Mouse (Mus musculus): ENCODE results near the gene Ube3b. TPM values are rescaled to one million over a fixed set of nuclear protein-coding genes. Genes with fewer than 3 reads are reported as not detected.

Gene Ube3b
- polyA plus RNA-seq, 1 experiment: 76.1 TPM

DNA sequence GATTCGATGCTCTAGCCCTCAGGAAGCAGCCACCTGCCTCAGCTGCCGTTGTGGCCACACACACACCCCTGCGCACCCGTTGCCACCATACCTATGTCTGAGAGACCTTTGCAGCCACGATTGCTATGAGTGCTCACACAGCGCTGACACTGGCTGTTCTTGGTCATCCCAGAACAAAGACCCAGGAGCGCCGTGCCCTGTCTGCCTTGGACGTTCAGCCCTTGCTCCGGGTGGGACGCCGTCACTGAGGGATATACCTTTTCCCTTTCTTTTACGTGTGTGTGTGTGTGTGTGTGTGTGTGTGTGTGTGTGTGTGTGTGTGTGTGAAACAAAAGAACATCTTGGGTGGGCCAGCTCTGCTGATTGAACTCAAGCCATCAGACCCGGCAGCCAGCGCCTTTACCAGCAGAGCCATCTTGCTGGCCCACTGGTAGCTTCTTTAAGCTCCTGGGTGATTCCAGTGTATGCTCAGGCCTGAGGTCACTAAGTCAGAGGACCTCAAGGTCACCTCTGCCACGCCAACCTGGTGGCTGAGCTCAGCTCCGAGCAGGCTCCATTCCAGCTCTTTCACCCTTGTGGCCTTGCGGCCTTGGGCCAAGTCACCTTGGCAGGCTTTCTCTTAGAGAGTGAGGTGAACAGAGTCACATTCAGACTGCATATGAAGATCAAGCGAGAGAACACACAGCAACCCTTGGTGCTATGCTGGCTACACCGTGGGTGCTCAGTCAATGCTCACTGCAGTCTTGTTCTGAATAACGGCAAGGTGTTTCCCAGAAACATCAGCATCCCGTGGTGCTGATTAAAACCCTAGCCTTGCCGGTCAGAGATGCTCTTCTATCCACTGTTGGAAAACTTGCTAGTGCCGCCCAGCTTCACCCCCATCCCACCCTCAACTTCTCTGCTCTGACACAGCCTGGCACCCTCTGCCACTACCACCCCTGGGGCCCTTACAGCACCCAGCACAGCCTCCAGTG, 81.9 kb downstream of the Ube3b start:
- TF ChIP-seq POLR2A (IDR thresholded peaks at IDR 0.05; ENCODE audit: low read depth, low read length): no peak
- no peak for TF ChIP-seq CTCF (IDR thresholded peaks at IDR 0.05; ENCODE audit: extremely low read depth, insufficient read length, insufficient replicate concordance, low read depth, low read length)
- H3K4me1 ChIP-seq (ENCODE audit: control insufficient read depth, insufficient read depth, insufficient read length, low read length): no peaks in the 10 kb centered on the region
- no peak overlapping the region for H3K4me3 ChIP-seq (ENCODE audit: low read depth, low read length)
- no peak overlapping the region for H3K27ac ChIP-seq (ENCODE audit: insufficient read depth, low read depth, low read length)
- no peaks in the 10 kb centered on the region for H3K27me3 ChIP-seq (ENCODE audit: control insufficient read depth, insufficient read depth, low read length)
- 85% methylated on average over 24 of the region's 24 CpGs for WGBS
- no peaks in the 10 kb centered on the region for H3K36me3 ChIP-seq (ENCODE audit: control insufficient read depth, insufficient read depth, low read length)

DNA sequence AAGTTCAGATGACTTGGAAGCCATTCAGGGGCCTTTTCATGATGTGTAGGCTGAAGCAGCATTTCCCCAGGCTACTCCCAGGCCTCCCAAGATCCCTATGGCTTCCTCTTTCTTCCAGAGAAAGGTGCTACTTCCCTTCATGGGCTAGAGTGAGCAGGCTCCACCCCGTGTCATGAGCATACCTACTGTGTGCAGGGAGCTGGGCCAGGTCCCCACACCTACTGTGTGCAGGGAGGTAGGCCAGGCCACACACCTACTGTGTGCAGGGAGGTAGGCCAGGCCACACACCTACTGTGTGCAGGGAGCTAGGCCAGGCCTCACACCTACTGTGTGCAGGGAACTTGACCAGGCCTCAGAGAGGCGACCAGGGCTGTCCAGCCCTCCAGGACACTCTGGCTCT, 84.2 kb downstream of the Ube3b start:
- Histone ChIP-seq H3K4me3 (ENCODE audit: low read depth, low read length) (no peak overlapping the region), H3K27me3 (ENCODE audit: control insufficient read depth, insufficient read depth, low read length) (no peaks in the 10 kb centered on the region), H3K36me3 (ENCODE audit: control insufficient read depth, insufficient read depth, low read length) (no peaks in the 10 kb centered on the region), H3K4me1 (ENCODE audit: control insufficient read depth, insufficient read depth, insufficient read length, low read length) (no peaks in the 10 kb centered on the region), H3K27ac (ENCODE audit: insufficient read depth, low read depth, low read length) (no peak overlapping the region)
- no peak for TF ChIP-seq POLR2A (IDR thresholded peaks at IDR 0.05; ENCODE audit: low read depth, low read length)
- no peak for TF ChIP-seq CTCF (IDR thresholded peaks at IDR 0.05; ENCODE audit: extremely low read depth, insufficient read length, insufficient replicate concordance, low read depth, low read length)
- WGBS: 83% methylated on average over 2 of the region's 2 CpGs

DNA sequence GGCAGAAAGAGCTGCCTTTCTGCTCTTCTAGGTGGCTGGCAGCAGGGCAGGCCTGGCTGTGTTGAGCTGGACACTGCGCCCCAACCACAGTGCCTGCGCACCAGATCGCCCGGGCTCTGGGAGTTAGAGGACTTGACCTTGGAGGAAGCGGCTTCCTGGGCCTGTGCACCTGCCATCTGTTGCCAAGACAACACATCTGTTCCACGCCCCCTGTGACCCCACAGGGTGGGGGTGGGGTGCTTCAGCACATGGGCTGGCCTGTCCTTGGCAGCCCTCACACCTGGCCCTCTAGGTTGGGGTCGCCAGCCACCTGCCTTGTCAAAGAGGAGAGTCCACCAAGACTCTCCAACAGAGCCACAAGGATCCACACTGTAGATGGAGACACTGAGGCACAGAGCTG, 85.2 kb downstream of the Ube3b start:
- TF ChIP-seq POLR2A (IDR thresholded peaks at IDR 0.05; ENCODE audit: low read depth, low read length): no peak
- TF ChIP-seq CTCF (IDR thresholded peaks at IDR 0.05; ENCODE audit: extremely low read depth, insufficient read length, insufficient replicate concordance, low read depth, low read length): no peak
- no peak overlapping the region for H3K27ac ChIP-seq (ENCODE audit: insufficient read depth, low read depth, low read length)
- no peaks in the 10 kb centered on the region for H3K36me3 ChIP-seq (ENCODE audit: control insufficient read depth, insufficient read depth, low read length)
- no peak overlapping the region for H3K4me3 ChIP-seq (ENCODE audit: low read depth, low read length)
- H3K4me1 ChIP-seq (ENCODE audit: control insufficient read depth, insufficient read depth, insufficient read length, low read length): no peaks in the 10 kb centered on the region
- WGBS: 67% methylated on average over 7 of the region's 7 CpGs
- H3K27me3 ChIP-seq (ENCODE audit: control insufficient read depth, insufficient read depth, low read length): no peaks in the 10 kb centered on the region

DNA sequence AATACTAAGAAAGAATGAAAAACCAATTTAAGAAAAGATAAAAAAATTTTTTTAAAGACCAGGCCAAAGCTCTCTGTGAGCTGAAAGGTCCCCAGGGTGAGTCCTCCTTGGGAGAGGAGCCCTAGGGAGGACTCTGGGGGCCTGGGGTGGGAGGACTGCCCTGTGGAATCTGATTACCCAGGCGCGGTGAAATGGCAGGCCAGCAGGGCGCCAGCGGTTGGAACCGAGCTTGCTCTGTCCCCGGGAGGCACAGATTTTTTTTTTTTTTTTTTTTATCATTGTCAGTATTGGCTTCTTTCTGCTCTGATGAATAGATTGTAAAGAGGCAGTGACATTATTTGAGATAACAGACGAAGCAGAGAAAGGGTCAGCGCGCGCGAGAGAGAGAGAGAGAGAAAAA, 86.6 kb downstream of the Ube3b start:
- no peaks in the 10 kb centered on the region for H3K27me3 ChIP-seq (ENCODE audit: control insufficient read depth, insufficient read depth, low read length)
- WGBS: 11% methylated on average over 11 of the region's 11 CpGs
- H3K36me3 ChIP-seq (ENCODE audit: control insufficient read depth, insufficient read depth, low read length): no peaks in the 10 kb centered on the region
- no peak overlapping the region for H3K27ac ChIP-seq (ENCODE audit: insufficient read depth, low read depth, low read length)
- TF ChIP-seq CTCF (IDR thresholded peaks at IDR 0.05; ENCODE audit: extremely low read depth, insufficient read length, insufficient replicate concordance, low read depth, low read length): no peak
- no peak for TF ChIP-seq POLR2A (IDR thresholded peaks at IDR 0.05; ENCODE audit: low read depth, low read length)
- no peak overlapping the region for H3K4me3 ChIP-seq (ENCODE audit: low read depth, low read length)
- H3K4me1 ChIP-seq (ENCODE audit: control insufficient read depth, insufficient read depth, insufficient read length, low read length): no peaks in the 10 kb centered on the region

DNA sequence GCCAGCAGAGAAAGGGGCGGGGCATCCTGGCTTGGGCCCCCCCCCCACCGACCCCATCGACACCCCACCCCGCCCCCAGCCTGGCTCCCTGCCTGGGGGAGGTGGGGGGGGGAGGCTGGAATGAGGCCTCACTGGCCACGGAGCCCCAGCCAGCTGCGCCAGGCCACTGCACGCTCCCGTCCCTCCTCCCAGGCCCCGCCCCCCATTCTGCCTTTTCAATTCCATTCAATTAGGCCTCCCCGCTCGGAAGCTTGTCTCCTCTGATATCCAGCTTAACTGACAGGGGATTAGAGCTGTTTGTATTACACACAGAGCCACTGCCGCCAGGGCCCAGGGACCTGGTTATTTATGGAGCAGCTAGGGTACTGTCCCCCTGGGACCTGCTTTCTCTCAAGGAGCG, 87.0 kb downstream of the Ube3b start:
- H3K4me3 ChIP-seq (ENCODE audit: low read depth, low read length): no peak overlapping the region
- no peak overlapping the region for H3K27ac ChIP-seq (ENCODE audit: insufficient read depth, low read depth, low read length)
- H3K27me3 ChIP-seq (ENCODE audit: control insufficient read depth, insufficient read depth, low read length): no peaks in the 10 kb centered on the region
- H3K36me3 ChIP-seq (ENCODE audit: control insufficient read depth, insufficient read depth, low read length): no peaks in the 10 kb centered on the region
- no peaks in the 10 kb centered on the region for H3K4me1 ChIP-seq (ENCODE audit: control insufficient read depth, insufficient read depth, insufficient read length, low read length)
- 5% methylated on average over 12 of the region's 13 CpGs for WGBS
- TF ChIP-seq CTCF (IDR thresholded peaks at IDR 0.05; ENCODE audit: extremely low read depth, insufficient read length, insufficient replicate concordance, low read depth, low read length): no peak
- TF ChIP-seq POLR2A (IDR thresholded peaks at IDR 0.05; ENCODE audit: low read depth, low read length): no peak

DNA sequence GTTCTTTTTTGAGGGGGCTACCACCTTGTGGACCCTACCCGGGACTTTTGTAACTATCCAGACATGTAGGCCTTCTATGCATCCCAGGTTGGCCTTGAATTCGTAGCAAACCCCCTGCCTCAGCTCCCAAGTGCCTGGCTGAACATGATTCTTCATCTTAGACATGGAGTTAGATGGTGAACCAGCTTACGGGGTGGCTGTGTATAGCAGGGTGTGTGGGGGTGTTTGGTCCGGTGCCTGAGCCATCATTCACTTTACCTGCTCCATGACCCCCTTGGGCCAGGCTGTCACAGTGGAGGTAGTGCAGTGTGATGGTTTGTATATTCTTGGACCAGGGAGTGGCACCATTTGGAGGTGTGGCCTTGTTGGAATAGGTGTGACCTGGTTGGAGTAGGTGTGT, 87.6 kb downstream of the Ube3b start:
- TF ChIP-seq CTCF (IDR thresholded peaks at IDR 0.05; ENCODE audit: extremely low read depth, insufficient read length, insufficient replicate concordance, low read depth, low read length) (no peak), POLR2A (IDR thresholded peaks at IDR 0.05; ENCODE audit: low read depth, low read length) (no peak)
- Histone ChIP-seq H3K4me1 (ENCODE audit: control insufficient read depth, insufficient read depth, insufficient read length, low read length) (no peaks in the 10 kb centered on the region), H3K36me3 (ENCODE audit: control insufficient read depth, insufficient read depth, low read length) (no peaks in the 10 kb centered on the region), H3K27me3 (ENCODE audit: control insufficient read depth, insufficient read depth, low read length) (no peaks in the 10 kb centered on the region), H3K27ac (ENCODE audit: insufficient read depth, low read depth, low read length) (no peak overlapping the region), H3K4me3 (ENCODE audit: low read depth, low read length) (no peak overlapping the region)
- WGBS: 72% methylated on average over 4 of the region's 4 CpGs

DNA sequence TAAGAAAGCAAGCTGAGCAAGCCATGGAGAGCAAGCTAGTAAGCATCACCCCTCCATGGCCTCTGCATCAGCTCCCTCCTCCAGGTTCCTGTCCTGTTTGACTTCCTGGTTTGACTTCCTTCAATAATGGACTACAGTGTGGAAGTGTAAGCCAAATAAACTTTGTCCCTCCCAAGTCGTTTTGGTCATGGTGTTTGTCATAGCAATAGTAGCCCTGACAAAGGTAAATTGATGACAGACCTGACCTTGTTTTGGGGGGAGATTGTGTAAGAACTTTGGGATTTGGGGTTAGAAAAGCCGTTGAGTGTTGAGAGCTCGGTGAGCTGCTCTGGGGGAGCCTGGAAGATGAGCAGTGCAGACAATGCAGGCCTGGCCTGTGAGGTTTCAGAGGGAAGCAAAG, 90.0 kb downstream of the Ube3b start:
- no peaks in the 10 kb centered on the region for H3K4me1 ChIP-seq (ENCODE audit: control insufficient read depth, insufficient read depth, insufficient read length, low read length)
- H3K27ac ChIP-seq (ENCODE audit: insufficient read depth, low read depth, low read length): no peak overlapping the region
- peaks cover 6% of the 10 kb centered on the region; the same call in 1 of the 2 replicates for H3K27me3 ChIP-seq (ENCODE audit: control insufficient read depth, insufficient read depth, low read length)
- no peaks in the 10 kb centered on the region for H3K36me3 ChIP-seq (ENCODE audit: control insufficient read depth, insufficient read depth, low read length)
- 64% methylated on average over 3 of the region's 3 CpGs for whole genome bisulfite sequencing
- no peak for TF ChIP-seq CTCF (IDR thresholded peaks at IDR 0.05; ENCODE audit: extremely low read depth, insufficient read length, insufficient replicate concordance, low read depth, low read length)
- no peak for TF ChIP-seq POLR2A (IDR thresholded peaks at IDR 0.05; ENCODE audit: low read depth, low read length)
- H3K4me3 ChIP-seq (ENCODE audit: low read depth, low read length): no peak overlapping the region

Other genes with a start within 250 kb of the Ube3b start
- 3.1 and 5.9 TPM in 2 replicates for gene Acacb, start 234.1 kb upstream of the Ube3b start, polyA plus RNA-seq (2012; rRNA removed)
- gene Foxn4, start 106.8 kb upstream of the Ube3b start, polyA plus RNA-seq (2012; rRNA removed): 0.03 TPM in 1 of 2 replicates, not detected in the other
- gene Myo1h, start 91.4 kb upstream of the Ube3b start, polyA plus RNA-seq (2012; rRNA removed): 0.27 and 0.85 TPM in 2 replicates
- 47.1 and 80.2 TPM in 2 replicates for gene Kctd10, start 99 bp upstream of the Ube3b start, polyA plus RNA-seq (2012; rRNA removed)
- gene Mmab, start 63.5 kb downstream of the Ube3b start, polyA plus RNA-seq (2012; rRNA removed): 5.2 and 6.7 TPM in 2 replicates
- 23.6 and 44.6 TPM in 2 replicates for gene Mvk, start 63.7 kb downstream of the Ube3b start, polyA plus RNA-seq (2012; rRNA removed)
- 2.8 and 5.3 TPM in 2 replicates for gene Fam222a, start 187.4 kb downstream of the Ube3b start, polyA plus RNA-seq (2012; rRNA removed)

Measured in small intestine, adult 2 months (tissue).